In genomic region chr15:86167787-86168504, GRCm38 (mm10) we compare ENCODE assay signal across 10 mouse cellular contexts. TPM values are rescaled to one million over a fixed set of nuclear protein-coding genes. Genes with fewer than 3 reads are reported as not detected.
A peak's percentile ranks its signal among the peaks of the same experiment; 100 is the strongest.
DNase-seq lines count a peak whose midpoint lies in the region; ATAC-seq lines count a peak whose summit lies in the region.
"Had no signal": no experiment of that assay in that cellular context is flagged by ENCODE, and none has a peak within 500 bp of the region (broad histone marks: within the 10 kb centered on the region; RNA-seq: fewer than 3 reads in every experiment).

No protein-coding gene starts in this region.

- no peak for ATAC-seq in heart, embryonic 16.5 days (replicated peaks; ENCODE audit: extremely low read depth, insufficient read depth, low FRiP score)
- no peak for ATAC-seq in heart, embryonic 12.5 days (ENCODE audit: insufficient number of reproducible peaks, low FRiP score)
- ATAC-seq in neural tube, embryonic 13.5 days (ENCODE audit: low read depth), result no peak
- ATAC-seq in erythroid progenitor cell, adult 5-6 weeks (replicated peaks; ENCODE audit: low FRiP score, poor library complexity, severe bottlenecking), result no peak

- intact Hi-C loops in left cerebral cortex, postnatal 10 days (cut with DNase I), result no loop called here

- no peaks in the 10 kb centered on the region for H3K27me3 ChIP-seq in heart, embryonic 16.5 days (ENCODE audit: control insufficient read depth, insufficient read depth, low read length)
- no peaks in the 10 kb centered on the region for H3K27me3 ChIP-seq in heart, embryonic 12.5 days (replicated peaks)
- H3K27me3 ChIP-seq in neural tube, embryonic 13.5 days, result no peaks in the 10 kb centered on the region
- H3K27me3 ChIP-seq: embryonic facial prominence, embryonic 13.5 days had no signal

- peak overlapping the region; percentile 23 for H3K4me2 ChIP-seq in heart, embryonic 16.5 days (ENCODE audit: low read depth, low read length)
- no peak overlapping the region for H3K4me2 ChIP-seq in heart, embryonic 12.5 days
- H3K4me2 ChIP-seq in neural tube, embryonic 13.5 days, result no peak overlapping the region
- H3K4me2 ChIP-seq: embryonic facial prominence, embryonic 13.5 days had no signal

- no peaks in the 10 kb centered on the region for H3K9me3 ChIP-seq in heart, embryonic 16.5 days (replicated peaks; ENCODE audit: control insufficient read depth, low read length)
- H3K9me3 ChIP-seq in heart, embryonic 12.5 days (replicated peaks), result no peaks in the 10 kb centered on the region
- no peaks in the 10 kb centered on the region for H3K9me3 ChIP-seq in neural tube, embryonic 13.5 days
- H3K9me3 ChIP-seq: embryonic facial prominence, embryonic 13.5 days; heart, embryonic 10.5 days had no signal

- no peak overlapping the region for H3K4me3 ChIP-seq in heart, embryonic 16.5 days (ENCODE audit: low read length)
- H3K4me3 ChIP-seq in heart, embryonic 12.5 days, result no peak overlapping the region
- no peak overlapping the region for H3K4me3 ChIP-seq in neural tube, embryonic 13.5 days
- H3K4me3 ChIP-seq: embryonic facial prominence, embryonic 13.5 days; heart, embryonic 10.5 days had no signal

- peaks cover 48% of the 10 kb centered on the region for H3K4me1 ChIP-seq in heart, embryonic 16.5 days (ENCODE audit: control insufficient read depth, insufficient read depth, low read length)
- peaks cover 51% of the 10 kb centered on the region for H3K4me1 ChIP-seq in heart, embryonic 12.5 days (replicated peaks)
- peaks cover 29% of the 10 kb centered on the region for H3K4me1 ChIP-seq in neural tube, embryonic 13.5 days (replicated peaks)

- H3K27ac ChIP-seq in heart, embryonic 16.5 days (ENCODE audit: low read length), result peak overlapping the region; percentile 73
- H3K27ac ChIP-seq in heart, embryonic 12.5 days (ENCODE audit: poor library complexity, severe bottlenecking), result no peak overlapping the region
- peak overlapping the region; percentile 28; the same call in 1 of the 2 replicates for H3K27ac ChIP-seq in neural tube, embryonic 13.5 days (replicated peaks)
- H3K27ac ChIP-seq: heart, embryonic 10.5 days had no signal

- H3K36me3 ChIP-seq in heart, embryonic 16.5 days (ENCODE audit: control insufficient read depth, insufficient read depth), result peaks cover 5% of the 10 kb centered on the region
- peaks cover 17% of the 10 kb centered on the region for H3K36me3 ChIP-seq in heart, embryonic 12.5 days
- H3K36me3 ChIP-seq in neural tube, embryonic 13.5 days, result peaks cover 22% of the 10 kb centered on the region; the same call in 1 of the 2 replicates
- H3K36me3 ChIP-seq: heart, embryonic 10.5 days had no signal

- 60% methylated on average over 10 of the region's 10 CpGs for WGBS in heart, embryonic 16.5 days
- WGBS in heart, embryonic 12.5 days, result 65% methylated on average over 10 of the region's 10 CpGs
- 87% methylated on average over 10 of the region's 10 CpGs for WGBS in neural tube, embryonic 13.5 days

- peak overlapping the region; percentile 27; the same call in 1 of the 2 replicates for H3K9ac ChIP-seq in heart, embryonic 16.5 days (ENCODE audit: low read length)
- H3K9ac ChIP-seq in heart, embryonic 12.5 days, result no peak overlapping the region
- H3K9ac ChIP-seq in neural tube, embryonic 13.5 days, result no peak overlapping the region
- H3K9ac ChIP-seq: embryonic facial prominence, embryonic 13.5 days had no signal

- no peak for DNase-seq in neural tube, embryonic 10.5 days (ENCODE audit: extremely low spot score, low spot score)
- DNase-seq in lung, postnatal 4 days, result peak; percentile 32 to 33
- DNase-seq in thymus, postnatal 4 days, result peak; percentile 63
- no peak for DNase-seq in left cerebral cortex, postnatal 10 days (ENCODE audit: extremely low spot score in 1 of 2, low spot score in 2 of 2)

RNA-seq across cellular contexts. Expression of gene Cerk, which starts 18.0 kb away (rescaled TPM):
- polyA plus RNA-seq in heart, embryonic 16.5 days (2015; fragmentation: Nextera tagmentation; extraction: Ambion mirVana), result 18.7 and 19.3 TPM in 2 replicates
- 15.3 and 16.3 TPM in 2 replicates for polyA plus RNA-seq in heart, embryonic 12.5 days (2016; fragmentation: Nextera tagmentation; extraction: Ambion mirVana)
- 30.4 and 31.4 TPM in 2 replicates for polyA plus RNA-seq in neural tube, embryonic 13.5 days (2015; fragmentation: Nextera tagmentation; extraction: Ambion mirVana)
- 10 to 100 TPM; 37.7 to 40.6 TPM for total RNA-seq in left cerebral cortex, postnatal 10 days (2021)
- total RNA-seq in erythroid progenitor cell, adult 5-6 weeks (2015; ENCODE audit: low replicate concordance), result 7.9 and 10.1 TPM in 2 replicates
- 5.5 and 10.0 TPM in 2 replicates for total RNA-seq in erythroid progenitor cell, adult 5-6 weeks (2017; ENCODE audit: low replicate concordance)

RNA-seq across cellular contexts. Expression of gene Tbc1d22a, which starts 46.3 kb away (rescaled TPM):
- polyA plus RNA-seq in heart, embryonic 16.5 days (2015; fragmentation: Nextera tagmentation; extraction: Ambion mirVana), result 11.5 and 12.6 TPM in 2 replicates
- 10.3 and 10.7 TPM in 2 replicates for polyA plus RNA-seq in heart, embryonic 12.5 days (2016; fragmentation: Nextera tagmentation; extraction: Ambion mirVana)
- polyA plus RNA-seq in neural tube, embryonic 13.5 days (2015; fragmentation: Nextera tagmentation; extraction: Ambion mirVana), result 10.8 and 12.4 TPM in 2 replicates
- 10 to 100 TPM; 19.6 to 20.4 TPM for total RNA-seq in left cerebral cortex, postnatal 10 days (2021)
- total RNA-seq in erythroid progenitor cell, adult 5-6 weeks (2015; ENCODE audit: low replicate concordance), result 7.6 and 9.2 TPM in 2 replicates
- 8.2 and 12.9 TPM in 2 replicates for total RNA-seq in erythroid progenitor cell, adult 5-6 weeks (2017; ENCODE audit: low replicate concordance)

Comparison
In these comparisons a context has a peak if more than half of its experiments do, and no peak if none do; other contexts are left out.
1. DNase-seq: peak in lung, postnatal 4 days (2 of 2) and thymus, postnatal 4 days (single experiment); none in neural tube, embryonic 10.5 days (single experiment) and left cerebral cortex, postnatal 10 days (0 of 2).